Mouse (Mus musculus): Measurements from ENCODE around the gene Slc3a2. TPM values are rescaled to one million over a fixed set of nuclear protein-coding genes. Genes with fewer than 3 reads are reported as not detected.
"Not testable (repeated sequence)": the region's sequence is repeated elsewhere in the genome, so short reads cannot be mapped to it uniquely, and the experiment has no call there.

Gene Slc3a2
- total RNA-seq, 2 experiments from 2014 or later, result 149 to 151 TPM

GRCm38 (mm10) chr19:8741243-8741869 lies 18.2 kb upstream of the Slc3a2 start, which contains the start of gene Stx5a:
Stx5a (plus strand) TSS chr19:8741413.
- H3K4me3 ChIP-seq, result peak within 1 kb of the TSS; percentile 97
- peak; percentile 57 for TF ChIP-seq CTCF (conservative IDR thresholded peaks at IDR 0.05)
- peak; percentile 92 to 96 for DNase-seq (ENCODE audit: low spot score in 2 of 2)
- H3K27ac ChIP-seq, result peak within 1 kb of the TSS; percentile 96

- TF ChIP-seq CTCF (conservative IDR thresholded peaks at IDR 0.05), result no peak
- Histone ChIP-seq H3K4me3 (peak within 1 kb of the TSS; percentile 97), H3K27ac (peak within 1 kb of the TSS; percentile 96)
- DNase-seq (ENCODE audit: low spot score in 2 of 2), result no peak
Measured at GRCm38 (mm10) chr19:8740603-8741002, 17.4 kb upstream of the Slc3a2 start, which contains the start of gene 1700092M07Rik. 1700092M07Rik (plus strand) TSS chr19:8740718.

- H3K4me3 ChIP-seq, result no peak overlapping the region
- no peak for TF ChIP-seq CTCF (conservative IDR thresholded peaks at IDR 0.05)
- no peak for DNase-seq (ENCODE audit: low spot score in 2 of 2)
Measured at GRCm38 (mm10) chr19:8739646-8740045, 16.5 kb upstream of the Slc3a2 start.

GRCm38 (mm10) chr19:8738911-8739310 lies 15.7 kb upstream of the Slc3a2 start:
- H3K27ac ChIP-seq, result no peak overlapping the region
- TF ChIP-seq CTCF (conservative IDR thresholded peaks at IDR 0.05), result no peak
- no peak overlapping the region for H3K4me3 ChIP-seq
- DNase-seq (ENCODE audit: low spot score in 2 of 2), result no peak

More at GRCm38 (mm10) chr19:8739646-8740045, 16.5 kb upstream of the Slc3a2 start:
- no peak overlapping the region for H3K27ac ChIP-seq

- no peak for DNase-seq (ENCODE audit: low spot score in 2 of 2)
- peak overlapping the region; percentile 90 for H3K27ac ChIP-seq
- TF ChIP-seq CTCF (conservative IDR thresholded peaks at IDR 0.05), result no peak
- H3K4me3 ChIP-seq, result peak overlapping the region; percentile 77
Measured at GRCm38 (mm10) chr19:8736160-8736467, 12.9 kb upstream of the Slc3a2 start.

GRCm38 (mm10) chr19:8735389-8736159 lies 12.4 kb upstream of the Slc3a2 start, which contains the start of gene Wdr74:
Wdr74 (plus strand) TSS chr19:8735827.
- TF ChIP-seq CTCF (conservative IDR thresholded peaks at IDR 0.05), result no peak
- Histone ChIP-seq H3K4me3 (peak within 1 kb of the TSS; percentile 77), H3K27ac (peak within 1 kb of the TSS; percentile 90)
- DNase-seq (ENCODE audit: low spot score in 2 of 2), result peak; percentile 90 to 95

DNA sequence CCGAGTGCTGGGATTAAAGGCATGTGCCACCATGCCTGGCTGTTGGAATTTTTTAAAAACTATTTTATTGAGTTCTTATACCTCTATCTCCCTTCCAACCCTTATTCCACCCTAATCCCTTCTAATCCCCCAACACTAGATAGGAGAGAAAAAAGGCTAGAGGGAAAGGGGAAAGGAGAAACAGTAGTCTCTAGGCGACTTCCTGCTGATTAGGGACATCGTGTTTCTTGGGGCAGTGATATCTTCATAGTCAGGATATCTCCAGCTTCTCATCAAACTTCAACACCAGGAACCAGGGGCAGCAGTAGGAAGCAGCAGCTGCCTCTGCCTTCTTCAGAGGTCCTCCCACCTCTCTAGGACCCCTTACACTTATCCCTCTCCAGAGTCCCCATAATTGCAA lies 11.2 kb upstream of the Slc3a2 start:
- no peak for TF ChIP-seq CTCF (conservative IDR thresholded peaks at IDR 0.05)
- H3K27ac ChIP-seq, result no peak overlapping the region
- no peak for DNase-seq (ENCODE audit: low spot score in 2 of 2)
- no peak overlapping the region for H3K4me3 ChIP-seq

DNA sequence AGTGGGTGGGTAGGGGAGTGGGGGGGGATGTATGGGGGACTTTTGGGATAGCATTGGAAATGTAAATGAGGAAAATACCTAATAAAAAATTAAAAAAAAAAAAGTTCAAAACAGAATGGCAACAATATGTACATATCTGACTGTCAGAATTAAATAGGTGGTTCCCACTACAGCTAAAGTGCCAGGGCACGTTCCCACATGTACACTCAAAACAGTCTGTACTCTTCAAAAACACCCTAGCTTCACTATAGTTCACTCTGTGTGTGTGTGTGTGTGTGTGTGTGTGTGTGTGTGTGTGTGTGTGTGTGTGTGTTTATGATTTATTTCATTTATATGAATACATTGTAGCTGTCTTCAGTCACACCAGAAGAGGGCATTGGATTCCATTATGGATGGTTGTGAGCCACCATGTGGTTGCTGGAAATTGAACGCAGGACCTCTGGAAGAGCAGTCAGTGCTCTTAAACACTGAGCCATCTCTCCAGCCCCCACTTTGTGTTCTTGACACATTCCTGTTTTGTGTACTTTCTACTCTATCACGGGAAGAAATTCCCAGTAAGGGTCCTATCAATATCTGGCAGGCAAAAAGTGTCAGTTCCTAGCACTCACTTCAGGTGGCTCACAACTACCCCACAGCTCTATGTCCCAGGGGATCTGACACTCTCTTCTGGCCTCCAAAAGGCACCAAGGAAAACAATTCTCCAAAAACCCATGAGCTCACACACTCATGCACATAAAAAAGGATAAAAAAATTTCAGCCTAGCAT lies 5.3 kb upstream of the Slc3a2 start:
- not testable (repeated sequence) for H3K27ac ChIP-seq; H3K4me3 ChIP-seq; DNase-seq (ENCODE audit: low spot score in 2 of 2)

DNA sequence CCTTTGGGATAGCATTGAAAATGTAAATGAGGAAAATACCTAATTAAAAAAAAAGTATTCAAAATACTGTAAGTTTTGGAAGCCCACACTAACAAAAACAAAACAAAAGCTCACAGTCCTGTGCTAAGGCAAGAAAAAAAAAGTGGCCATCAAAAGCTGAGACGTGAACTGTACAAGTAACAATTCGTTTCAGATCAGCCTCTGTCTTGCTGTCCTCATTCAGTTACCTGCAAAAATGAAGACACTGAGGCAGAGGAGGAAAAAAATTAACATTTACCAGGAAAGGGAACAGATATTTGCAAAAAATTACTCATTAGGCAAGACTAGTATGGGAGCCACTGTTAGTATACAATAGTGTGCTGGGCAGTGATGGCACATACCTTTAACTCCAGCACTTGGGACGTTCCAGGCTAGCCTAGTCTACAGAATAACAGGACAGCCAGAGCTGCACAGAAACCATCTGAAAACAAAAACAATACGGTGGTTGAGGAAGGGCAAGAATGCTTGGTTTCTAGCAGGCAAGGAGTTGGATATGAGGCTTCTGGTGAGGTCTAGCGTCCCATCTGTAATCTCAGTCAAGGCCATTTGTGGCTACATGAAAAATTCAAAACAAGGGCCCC lies 4.4 kb upstream of the Slc3a2 start:
- Histone ChIP-seq H3K4me3 (no peak overlapping the region), H3K27ac (no peak overlapping the region)
- no peak for TF ChIP-seq CTCF (conservative IDR thresholded peaks at IDR 0.05)
- DNase-seq (ENCODE audit: low spot score in 2 of 2), result no peak

- Histone ChIP-seq H3K27ac (no peak overlapping the region), H3K4me3 (no peak overlapping the region)
- no peak for TF ChIP-seq CTCF (conservative IDR thresholded peaks at IDR 0.05)
- DNase-seq (ENCODE audit: low spot score in 2 of 2), result no peak
Measured at GRCm38 (mm10) chr19:8726609-8727390, 3.6 kb upstream of the Slc3a2 start.

GRCm38 (mm10) chr19:8725081-8725613 lies 2.0 kb upstream of the Slc3a2 start:
- DNase-seq (ENCODE audit: low spot score in 2 of 2), result no peak
- Histone ChIP-seq H3K4me3 (no peak overlapping the region), H3K27ac (no peak overlapping the region)
- TF ChIP-seq CTCF (conservative IDR thresholded peaks at IDR 0.05), result no peak

DNA sequence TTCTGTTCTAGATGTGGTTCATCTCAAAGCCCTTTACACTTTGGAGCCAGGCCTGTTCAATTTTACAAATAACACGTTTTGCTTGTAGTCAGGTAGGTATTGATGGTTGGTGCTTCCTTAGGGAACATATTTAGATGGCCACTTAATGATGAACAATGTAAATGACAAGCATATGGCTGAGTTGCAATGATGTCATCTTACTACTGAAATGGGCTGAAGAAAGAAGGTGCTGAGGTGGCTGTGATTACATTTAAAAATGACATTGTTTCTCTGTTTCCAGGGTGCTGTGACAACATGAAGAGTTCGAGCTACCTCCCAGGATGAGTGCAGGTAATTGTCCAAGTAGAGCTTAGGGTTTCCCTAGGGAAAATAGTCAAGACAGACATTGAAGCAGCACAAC lies 1.2 kb upstream of the Slc3a2 start:
- TF ChIP-seq CTCF (conservative IDR thresholded peaks at IDR 0.05), result no peak
- H3K27ac ChIP-seq, result no peak overlapping the region; the same call in 1 of the 2 replicates
- no peak for DNase-seq (ENCODE audit: low spot score in 2 of 2)
- H3K4me3 ChIP-seq, result peak overlapping the region; percentile 71

All from layer of hippocampus, adult 2 months (tissue).